ENCODE assay signal across 8 mouse cellular contexts in genomic region chr7:4138181-4138580, GRCm38 (mm10). TPM values are rescaled to one million over a fixed set of nuclear protein-coding genes. Genes with fewer than 3 reads are reported as not detected.
A peak's percentile ranks its signal among the peaks of the same experiment; 100 is the strongest.
DNase-seq lines count a peak whose midpoint lies in the region; ATAC-seq and TF ChIP-seq lines count a peak whose summit lies in the region.
"Had no signal": no experiment of that assay in that cellular context is flagged by ENCODE, and none has a peak within 500 bp of the region (broad histone marks: within the 10 kb centered on the region; RNA-seq: fewer than 3 reads in every experiment).

No protein-coding gene starts in this region.

- 90% methylated on average over 2 of the region's 2 CpGs for WGBS in lung, embryonic 15.5 days
- 61% methylated on average over 2 of the region's 2 CpGs for WGBS in lung, adult 2 months
- 84% methylated on average over 2 of the region's 2 CpGs for WGBS in forebrain, embryonic 13.5 days
- WGBS in limb, embryonic 12.5 days: 92% methylated on average over 2 of the region's 2 CpGs
- WGBS in stomach, embryonic 14.5 days: 78% methylated on average over 2 of the region's 2 CpGs

- no peaks in the 10 kb centered on the region for H3K9me3 ChIP-seq in lung, embryonic 15.5 days
- H3K9me3 ChIP-seq in forebrain, embryonic 13.5 days (replicated peaks): no peaks in the 10 kb centered on the region
- no peaks in the 10 kb centered on the region for H3K9me3 ChIP-seq in limb, embryonic 12.5 days
- no peaks in the 10 kb centered on the region for H3K9me3 ChIP-seq in stomach, embryonic 14.5 days (ENCODE audit: control insufficient read depth, low read depth, low read length)

- ATAC-seq in lung, embryonic 15.5 days (ENCODE audit: borderline replicate concordance, extremely low read depth, low FRiP score, low TSS enrichment): no peak
- ATAC-seq in forebrain, embryonic 13.5 days: no peak
- ATAC-seq in limb, embryonic 12.5 days (ENCODE audit: insufficient number of reproducible peaks, insufficient read depth, low FRiP score, low TSS enrichment, low read depth): no peak
- no peak for ATAC-seq in stomach, embryonic 14.5 days (ENCODE audit: insufficient number of reproducible peaks, insufficient read depth, low FRiP score, low read depth)
- ATAC-seq: activated CD4-positive, CD25-positive, alpha-beta regulatory T cell, adult 4 months had no signal

- no peak overlapping the region for H3K27ac ChIP-seq in lung, embryonic 15.5 days
- H3K27ac ChIP-seq in forebrain, embryonic 13.5 days: no peak overlapping the region
- H3K27ac ChIP-seq in limb, embryonic 12.5 days: no peak overlapping the region
- H3K27ac ChIP-seq in stomach, embryonic 14.5 days (ENCODE audit: low read length): no peak overlapping the region

- TF ChIP-seq CTCF in lung, adult 2 months (IDR thresholded peaks at IDR 0.05; ENCODE audit: insufficient read depth, low read length): no peak

- no peak for DNase-seq in lung, adult 2 months
- DNase-seq in testis, postnatal 10 days (ENCODE audit: low spot score): no peak
- no peak for DNase-seq in gastrocnemius, postnatal 14 days

- H3K27me3 ChIP-seq in lung, embryonic 15.5 days: no peaks in the 10 kb centered on the region
- H3K27me3 ChIP-seq in forebrain, embryonic 13.5 days: no peaks in the 10 kb centered on the region
- no peaks in the 10 kb centered on the region for H3K27me3 ChIP-seq in limb, embryonic 12.5 days
- no peaks in the 10 kb centered on the region for H3K27me3 ChIP-seq in stomach, embryonic 14.5 days (ENCODE audit: control insufficient read depth, insufficient read depth, low read length)

- intact Hi-C loops in gastrocnemius, postnatal 14 days (cut with DNase I; ENCODE audit: low total_unique reads): loop anchor here (10.0 kb wide), 1 partner anchor 287 kb away; no protein-coding TSS in a partner anchor

- no peak for TF ChIP-seq POLR2A in lung, adult 2 months (IDR thresholded peaks at IDR 0.05; ENCODE audit: borderline replicate concordance, extremely low read depth, low read depth, low read length)

- peaks cover 49% of the 10 kb centered on the region for H3K36me3 ChIP-seq in lung, embryonic 15.5 days
- peaks cover 60% of the 10 kb centered on the region for H3K36me3 ChIP-seq in forebrain, embryonic 13.5 days (ENCODE audit: poor library complexity, severe bottlenecking)
- H3K36me3 ChIP-seq in limb, embryonic 12.5 days: peaks cover 51% of the 10 kb centered on the region
- peaks cover 44% of the 10 kb centered on the region for H3K36me3 ChIP-seq in stomach, embryonic 14.5 days (ENCODE audit: control insufficient read depth, insufficient read depth, low read length)

- peak overlapping the region; percentile 76; the same call in 1 of the 2 replicates for H3K9ac ChIP-seq in lung, embryonic 15.5 days
- H3K9ac ChIP-seq in forebrain, embryonic 13.5 days: peak overlapping the region; percentile 81
- peak overlapping the region; percentile 76; the same call in 1 of the 2 replicates for H3K9ac ChIP-seq in limb, embryonic 12.5 days (replicated peaks)
- no peak overlapping the region for H3K9ac ChIP-seq in stomach, embryonic 14.5 days (replicated peaks; ENCODE audit: low read depth, low read length)

- peak overlapping the region; percentile 92 for H3K4me3 ChIP-seq in lung, embryonic 15.5 days
- no peak overlapping the region for H3K4me3 ChIP-seq in lung, adult 2 months (replicated peaks; ENCODE audit: extremely low read depth, low read depth, low read length)
- peak overlapping the region; percentile 85 for H3K4me3 ChIP-seq in forebrain, embryonic 13.5 days
- peak overlapping the region; percentile 83 for H3K4me3 ChIP-seq in limb, embryonic 12.5 days (replicated peaks)
- peak overlapping the region; percentile 62 for H3K4me3 ChIP-seq in stomach, embryonic 14.5 days (ENCODE audit: low read depth, low read length)

- peak overlapping the region; percentile 85 for H3K4me2 ChIP-seq in lung, embryonic 15.5 days
- H3K4me2 ChIP-seq in forebrain, embryonic 13.5 days: peak overlapping the region; percentile 94
- H3K4me2 ChIP-seq in limb, embryonic 12.5 days: peak overlapping the region; percentile 72
- H3K4me2 ChIP-seq in stomach, embryonic 14.5 days (replicated peaks; ENCODE audit: low read depth, low read length): peak overlapping the region; percentile 82

- peaks cover 18% of the 10 kb centered on the region for H3K4me1 ChIP-seq in lung, embryonic 15.5 days
- H3K4me1 ChIP-seq in lung, adult 2 months (ENCODE audit: control insufficient read depth, insufficient read depth, low read length): peaks cover 9% of the 10 kb centered on the region; the same call in 1 of the 2 replicates
- peaks cover 20% of the 10 kb centered on the region for H3K4me1 ChIP-seq in forebrain, embryonic 13.5 days
- peaks cover 9% of the 10 kb centered on the region for H3K4me1 ChIP-seq in limb, embryonic 12.5 days (replicated peaks)
- peaks cover 10% of the 10 kb centered on the region for H3K4me1 ChIP-seq in stomach, embryonic 14.5 days (ENCODE audit: control insufficient read depth, insufficient read depth, low read length)

RNA-seq across cellular contexts. Expression of gene Leng8, which starts 1.3 kb away (rescaled TPM):
- polyA plus RNA-seq in lung, embryonic 15.5 days (2015; fragmentation: Nextera tagmentation; extraction: Ambion mirVana): 52.5 and 59.0 TPM in 2 replicates
- polyA plus RNA-seq in lung, adult 2 months (2012; rRNA removed): 648 and 958 TPM in 2 replicates
- 61.3 and 71.1 TPM in 2 replicates for polyA plus RNA-seq in forebrain, embryonic 13.5 days (2015; fragmentation: Nextera tagmentation; extraction: Ambion mirVana)
- polyA plus RNA-seq in limb, embryonic 12.5 days (2016; fragmentation: Nextera tagmentation; extraction: Ambion mirVana): 62.2 and 80.5 TPM in 2 replicates
- polyA plus RNA-seq in stomach, embryonic 14.5 days (2014; fragmentation: Nextera tagmentation; extraction: Ambion mirVana): 58.7 and 62.3 TPM in 2 replicates
- total RNA-seq in gastrocnemius, postnatal 14 days (2021): 10 to 100 TPM; 26.9 to 33.9 TPM

RNA-seq across cellular contexts. Expression of gene Leng9, which starts 12.0 kb away (rescaled TPM):
- polyA plus RNA-seq in lung, embryonic 15.5 days (2015; fragmentation: Nextera tagmentation; extraction: Ambion mirVana): 3.9 and 4.5 TPM in 2 replicates
- 8.6 and 10.2 TPM in 2 replicates for polyA plus RNA-seq in lung, adult 2 months (2012; rRNA removed)
- 3.5 and 3.9 TPM in 2 replicates for polyA plus RNA-seq in forebrain, embryonic 13.5 days (2015; fragmentation: Nextera tagmentation; extraction: Ambion mirVana)
- 2.3 and 3.2 TPM in 2 replicates for polyA plus RNA-seq in limb, embryonic 12.5 days (2016; fragmentation: Nextera tagmentation; extraction: Ambion mirVana)
- 1.9 and 3.9 TPM in 2 replicates for polyA plus RNA-seq in stomach, embryonic 14.5 days (2014; fragmentation: Nextera tagmentation; extraction: Ambion mirVana)
- total RNA-seq in gastrocnemius, postnatal 14 days (2021): 1 to 10 TPM; 2.1 to 2.3 TPM

RNA-seq across cellular contexts. Expression of gene Ttyh1, which starts 19.0 kb away (rescaled TPM):
- 2.1 and 2.2 TPM in 2 replicates for polyA plus RNA-seq in lung, embryonic 15.5 days (2015; fragmentation: Nextera tagmentation; extraction: Ambion mirVana)
- polyA plus RNA-seq in lung, adult 2 months (2012; rRNA removed): 2.6 and 3.0 TPM in 2 replicates
- polyA plus RNA-seq in forebrain, embryonic 13.5 days (2015; fragmentation: Nextera tagmentation; extraction: Ambion mirVana): 121 and 149 TPM in 2 replicates
- 1.6 and 1.9 TPM in 2 replicates for polyA plus RNA-seq in limb, embryonic 12.5 days (2016; fragmentation: Nextera tagmentation; extraction: Ambion mirVana)
- 8.2 TPM in 2 replicates for polyA plus RNA-seq in stomach, embryonic 14.5 days (2014; fragmentation: Nextera tagmentation; extraction: Ambion mirVana)
- 1 to 10 TPM; 2.3 to 5.3 TPM for total RNA-seq in gastrocnemius, postnatal 14 days (2021)

RNA-seq across cellular contexts. Expression of gene Cdc42ep5, which starts 26.5 kb away (rescaled TPM):
- 39.8 and 41.0 TPM in 2 replicates for polyA plus RNA-seq in lung, embryonic 15.5 days (2015; fragmentation: Nextera tagmentation; extraction: Ambion mirVana)
- 46.9 and 51.8 TPM in 2 replicates for polyA plus RNA-seq in lung, adult 2 months (2012; rRNA removed)
- polyA plus RNA-seq in forebrain, embryonic 13.5 days (2015; fragmentation: Nextera tagmentation; extraction: Ambion mirVana): 5.1 and 5.2 TPM in 2 replicates
- polyA plus RNA-seq in limb, embryonic 12.5 days (2016; fragmentation: Nextera tagmentation; extraction: Ambion mirVana): 40.3 and 47.9 TPM in 2 replicates
- 71.6 and 76.7 TPM in 2 replicates for polyA plus RNA-seq in stomach, embryonic 14.5 days (2014; fragmentation: Nextera tagmentation; extraction: Ambion mirVana)
- total RNA-seq in gastrocnemius, postnatal 14 days (2021): 1 to 10 TPM; 6.5 to 6.9 TPM
- polyA plus RNA-seq: activated CD4-positive, CD25-positive, alpha-beta regulatory T cell, adult 4 months had no signal

Comparison
In these comparisons a context has a peak if more than half of its experiments do, and no peak if none do; other contexts are left out.
1. RNA of gene Ttyh1, which starts 19.0 kb away (polyA plus RNA-seq): 121 to 149 TPM in forebrain, embryonic 13.5 days; 8.2 TPM in stomach, embryonic 14.5 days, 2.6 to 3.0 TPM in lung, adult 2 months, 2.1 to 2.2 TPM in lung, embryonic 15.5 days and 1.6 to 1.9 TPM in limb, embryonic 12.5 days; every median in the first group is over 10 times any median in the second.
2. Peak in every context shown above with its lines, with median percentiles within 50 percentile points of each other: H3K4me2 ChIP-seq.